Mouse (Mus musculus) forebrain, embryonic 16.5 days (tissue): ENCODE data around the gene Kdelr1. TPM values are rescaled to one million over a fixed set of nuclear protein-coding genes. Genes with fewer than 3 reads are reported as not detected.

Experiments used
- ATAC-seq: fragments of 200-750 bp; cut with Nextera tagmentation; 2 replicates; pipeline ENCODE4 v1.8.0; 2017; ENCODE audit warnings: mild to moderate bottlenecking, moderate library complexity
- H3K27ac ChIP-seq: fragments of 300-500 bp; sonication (generic); 2 replicates; pipeline ENCODE4 v1.5.1; 2014; ENCODE audit warnings: low read length, control low read depth
- H3K27me3 ChIP-seq: fragments of 300-500 bp; sonication (generic); replicated peaks from 2 replicates; pipeline ENCODE4 v1.6.1; 2014; ENCODE audit warnings: low read length; ENCODE audit not compliant: control insufficient read depth, insufficient read depth
- H3K36me3 ChIP-seq: fragments of 300-500 bp; sonication (generic); 2 replicates; pipeline ENCODE4 v1.6.1; 2014; ENCODE audit not compliant: control insufficient read depth, insufficient read depth
- H3K4me1 ChIP-seq: fragments of 300-500 bp; sonication (generic); replicated peaks from 2 replicates; pipeline ENCODE4 v1.6.1; 2014; ENCODE audit warnings: low read length; ENCODE audit not compliant: control insufficient read depth, insufficient read depth
- H3K4me2 ChIP-seq: fragments of 300-500 bp; sonication (generic); 2 replicates; pipeline ENCODE4 v1.6.1; 2014; ENCODE audit warnings: mild to moderate bottlenecking, low read length, control low read depth
- H3K4me3 ChIP-seq: fragments of 300-500 bp; sonication (generic); replicated peaks from 2 replicates; pipeline ENCODE4 v1.5.1; 2014; ENCODE audit warnings: mild to moderate bottlenecking, low read length, control low read depth
- H3K9ac ChIP-seq: fragments of 300-500 bp; sonication (generic); replicated peaks from 2 replicates; pipeline ENCODE4 v1.6.1; 2014; ENCODE audit warnings: low read depth, low read length, control low read depth
- H3K9me3 ChIP-seq: fragments of 300-500 bp; sonication (generic); 2 replicates; pipeline ENCODE4 v1.6.1; 2016; ENCODE audit warnings: low read length; ENCODE audit not compliant: control insufficient read depth
- WGBS: fragments of 180-500 bp; shearing (Covaris S2); extraction: QIAGEN DNeasy Blood & Tissue Kit; methylation state at CpG from one replicate; pipeline ENCODE4 v1.1.7; 2014; 5-methylcytosine and 5-hydroxymethylcytosine counted together
- polyA plus RNA-seq: library from polyadenylated mRNA; unstranded; fragments of >200 nt; fragmentation: Nextera tagmentation; extraction: Ambion mirVana; gene quantifications from 2 replicates; pipeline ENCODE4 v1.2.1, GENCODE M21; 2015

The Kdelr1 gene
- polyA plus RNA-seq, 1 experiment from 2014 or later, result 41.8 TPM

DNA sequence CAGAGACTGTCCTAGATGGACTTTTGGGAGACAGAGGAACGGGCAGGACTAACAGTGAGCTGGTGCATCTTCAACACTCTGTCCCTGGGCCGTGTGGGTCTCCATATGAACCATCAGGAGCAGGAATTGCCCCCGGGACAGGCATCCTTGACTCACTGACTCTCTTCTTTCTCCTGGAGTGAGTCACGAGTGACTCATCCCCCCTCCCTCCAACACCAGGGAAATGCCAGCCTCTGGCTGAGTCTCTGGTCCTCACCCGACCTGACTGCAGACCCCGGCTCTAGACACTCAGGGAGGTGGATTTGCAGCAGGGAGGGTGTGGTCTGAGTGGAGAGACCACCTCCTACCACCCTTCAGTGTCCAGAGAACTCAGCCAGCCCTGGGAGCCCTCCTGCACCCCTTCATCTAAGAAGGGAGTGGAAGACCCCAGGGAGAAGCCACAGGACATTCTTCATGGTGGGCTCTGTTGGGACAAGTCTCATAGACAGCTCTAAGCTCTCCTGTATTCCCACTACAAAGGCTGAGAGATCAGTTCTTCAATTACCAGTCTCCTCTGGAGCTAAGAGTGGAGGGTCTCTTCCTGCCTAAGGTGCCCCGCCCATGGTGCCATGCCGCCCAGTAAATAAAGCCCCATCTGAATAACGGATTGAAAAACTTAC is 48.1 kb downstream of the Kdelr1 start:
- H3K27ac ChIP-seq, result no peak overlapping the region
- no peak overlapping the region for H3K4me2 ChIP-seq
- H3K36me3 ChIP-seq, result no peaks in the 10 kb centered on the region
- H3K9ac ChIP-seq, result no peak overlapping the region
- no peak overlapping the region for H3K4me3 ChIP-seq
- peaks cover 31% of the 10 kb centered on the region for H3K4me1 ChIP-seq
- ATAC-seq, result no peak
- 57% methylated on average over 9 of the region's 9 CpGs for WGBS
- H3K9me3 ChIP-seq, result no peaks in the 10 kb centered on the region
- no peaks in the 10 kb centered on the region for H3K27me3 ChIP-seq

DNA sequence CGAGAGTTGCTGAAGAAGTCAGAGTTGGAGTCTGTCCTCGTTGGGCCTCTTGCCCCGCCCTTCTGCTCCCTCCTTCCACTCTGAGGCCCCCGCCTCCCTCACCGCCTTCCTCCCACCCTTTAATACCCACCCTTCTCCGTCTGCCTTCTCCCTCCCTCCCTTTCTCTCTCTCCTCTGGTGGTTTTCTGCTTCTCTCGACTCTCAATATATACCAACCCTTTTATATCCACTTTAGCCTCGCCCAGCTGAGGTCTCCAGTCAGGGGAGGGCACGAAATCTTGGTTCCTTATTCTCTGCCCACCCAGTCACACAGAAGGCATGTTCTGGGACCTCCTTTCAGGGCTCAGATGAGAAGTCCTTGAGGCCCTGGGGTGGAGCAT is 48.7 kb downstream of the Kdelr1 start, which contains the start of gene Emp3:
TSS of gene Emp3 (minus strand) at position 163 of the 380 bp plus-strand sequence.
- H3K4me3 ChIP-seq, result no peak within 1 kb of the TSS
- no peaks in the 10 kb centered on the region for H3K36me3 ChIP-seq
- H3K9me3 ChIP-seq, result no peaks in the 10 kb centered on the region
- no peak within 1 kb of the TSS for H3K4me2 ChIP-seq
- ATAC-seq, result no peak
- H3K4me1 ChIP-seq, result peaks cover 26% of the 10 kb centered on the region
- no peak within 1 kb of the TSS for H3K27ac ChIP-seq
- H3K9ac ChIP-seq, result no peak within 1 kb of the TSS
- no peaks in the 10 kb centered on the region for H3K27me3 ChIP-seq
- WGBS, result 42% methylated on average over 9 of the region's 9 CpGs

DNA sequence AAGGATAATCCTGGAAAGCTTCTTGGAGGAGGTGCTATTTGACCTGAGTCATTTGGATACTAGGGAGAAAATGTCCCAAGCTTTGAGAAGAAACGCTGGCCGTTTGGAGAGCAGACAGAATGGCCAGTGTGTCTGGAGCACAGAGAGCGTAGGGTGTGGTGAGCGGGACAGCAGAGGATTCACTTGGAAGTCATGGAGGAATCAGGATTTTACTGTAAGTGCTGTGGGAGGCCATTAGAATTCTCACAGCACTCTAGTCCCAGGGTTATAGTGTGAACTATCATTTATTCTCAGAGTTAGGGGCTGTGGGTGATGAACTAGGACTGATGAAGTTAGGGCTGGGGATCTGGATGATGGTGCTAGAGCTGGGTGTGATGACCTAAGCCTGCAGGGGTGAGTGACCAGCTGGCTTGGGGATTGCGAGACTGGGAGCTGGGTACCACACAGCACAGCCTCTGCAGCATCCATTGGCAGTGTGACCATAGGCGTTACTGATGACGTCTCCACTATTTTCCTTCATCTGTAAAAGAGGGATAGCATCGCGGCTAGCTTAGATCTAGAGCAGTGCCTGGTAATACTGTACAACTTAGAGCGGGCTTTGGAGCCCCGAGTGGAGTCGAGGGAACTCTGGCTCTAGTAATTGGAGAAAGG is 49.5 kb downstream of the Kdelr1 start:
- H3K4me1 ChIP-seq, result peaks cover 18% of the 10 kb centered on the region
- no peaks in the 10 kb centered on the region for H3K36me3 ChIP-seq
- no peak for ATAC-seq
- 89% methylated on average over 12 of the region's 12 CpGs for WGBS
- H3K27ac ChIP-seq, result peak overlapping the region; percentile 86; the same call in 1 of the 2 replicates
- H3K9me3 ChIP-seq, result no peaks in the 10 kb centered on the region
- peak overlapping the region; percentile 74 for H3K4me2 ChIP-seq
- H3K9ac ChIP-seq, result peak overlapping the region; percentile 56; the same call in 1 of the 2 replicates
- no peaks in the 10 kb centered on the region for H3K27me3 ChIP-seq
- H3K4me3 ChIP-seq, result no peak overlapping the region

DNA sequence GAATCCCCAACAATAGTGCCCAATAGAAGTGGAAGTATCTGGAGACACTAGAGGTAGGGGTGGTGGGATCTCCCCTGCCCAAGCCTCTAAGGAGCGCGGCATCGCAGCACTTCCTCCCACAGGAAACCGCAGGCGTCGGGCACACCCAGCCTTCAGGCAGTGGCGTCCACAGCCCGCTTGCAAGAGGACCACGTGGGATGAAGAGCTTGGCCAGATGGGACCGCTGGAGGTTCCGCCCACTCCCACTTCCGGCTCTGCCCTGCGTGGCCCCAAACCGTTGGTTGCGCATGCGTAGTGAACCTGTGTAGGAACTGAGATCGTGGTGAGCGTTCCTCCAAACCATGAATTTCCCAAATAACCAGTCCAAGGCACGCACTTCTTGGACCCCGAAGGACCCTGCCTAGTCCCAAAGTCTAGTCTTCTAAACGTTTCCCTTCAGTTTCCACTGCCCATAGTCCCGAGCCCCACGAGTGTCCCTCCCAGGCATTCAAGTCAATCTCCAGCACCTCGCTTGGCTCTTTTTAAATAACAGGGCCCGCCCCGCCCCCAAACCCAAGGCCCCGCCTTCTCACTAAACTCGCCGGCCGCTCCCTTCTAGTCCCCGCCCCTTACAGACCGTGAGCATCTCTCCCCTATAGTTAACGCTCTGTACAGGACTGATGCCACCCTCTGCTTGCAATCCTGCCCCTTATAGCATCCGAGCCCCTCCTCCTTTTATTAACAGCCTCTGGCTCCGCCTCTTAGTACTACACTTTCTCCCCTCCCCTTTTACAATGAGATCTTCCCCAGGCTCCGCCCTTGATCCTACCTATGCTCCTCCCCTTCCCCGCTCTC is 50.6 kb downstream of the Kdelr1 start:
- Histone ChIP-seq H3K27ac (peak overlapping the region; percentile 86), H3K9ac (peak overlapping the region; percentile 56), H3K4me3 (peak overlapping the region; percentile 54), H3K9me3 (no peaks in the 10 kb centered on the region), H3K4me2 (peak overlapping the region; percentile 74), H3K36me3 (no peaks in the 10 kb centered on the region), H3K27me3 (0 out of 2 replicates have a peak, but pooled peaks cover 2% of the 10 kb centered on the region), H3K4me1 (peaks cover 10% of the 10 kb centered on the region)
- peak; percentile 90 for ATAC-seq
- WGBS, result 1% methylated on average over 37 of the region's 37 CpGs

DNA sequence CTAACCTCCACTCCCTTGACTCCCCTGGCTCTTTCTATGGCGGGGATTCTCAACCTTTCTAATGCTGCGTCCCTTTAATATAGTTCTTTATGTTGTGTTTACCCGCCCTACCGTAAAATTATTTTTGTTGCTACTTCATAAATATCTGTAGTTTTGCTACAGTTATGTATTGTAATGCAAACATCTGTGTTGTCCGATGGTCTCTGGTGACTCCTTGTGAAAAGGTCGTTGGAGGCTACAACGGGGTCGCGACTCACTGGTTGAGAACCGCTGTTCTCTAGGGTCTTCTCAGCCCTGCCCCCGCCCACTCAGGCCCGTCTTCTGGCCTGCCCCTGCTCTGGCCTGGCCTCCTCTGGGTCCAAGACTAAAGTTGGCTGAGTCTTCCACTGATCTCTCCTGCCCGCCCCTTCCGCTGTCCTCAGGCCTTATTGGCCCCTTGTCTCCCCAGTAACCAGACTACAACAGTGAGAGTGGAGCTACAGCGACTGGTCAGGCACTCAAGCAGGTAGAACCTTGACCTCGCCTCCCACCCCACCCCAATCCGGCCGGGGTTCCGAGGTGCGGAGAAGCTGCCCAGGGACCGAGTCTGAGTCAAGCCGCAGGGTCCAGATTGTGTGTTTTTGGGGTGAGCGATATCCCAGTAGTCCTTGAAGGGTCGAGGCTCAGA is 51.3 kb downstream of the Kdelr1 start, which contains the start of gene Ccdc114:
TSS of gene Ccdc114 (plus strand) at position 311 of the 667 bp plus-strand sequence.
- 7% methylated on average over 24 of the region's 24 CpGs for WGBS
- Histone ChIP-seq H3K4me2 (peak within 1 kb of the TSS; percentile 74), H3K27me3 (0 out of 2 replicates have a peak, but pooled peaks cover 2% of the 10 kb centered on the region), H3K4me3 (peak within 1 kb of the TSS; percentile 54), H3K9me3 (no peaks in the 10 kb centered on the region), H3K4me1 (peaks cover 10% of the 10 kb centered on the region), H3K36me3 (no peaks in the 10 kb centered on the region), H3K27ac (peak within 1 kb of the TSS; percentile 86), H3K9ac (peak within 1 kb of the TSS; percentile 56)
- ATAC-seq, result peak; percentile 6; the same call in 1 of the 2 replicates

DNA sequence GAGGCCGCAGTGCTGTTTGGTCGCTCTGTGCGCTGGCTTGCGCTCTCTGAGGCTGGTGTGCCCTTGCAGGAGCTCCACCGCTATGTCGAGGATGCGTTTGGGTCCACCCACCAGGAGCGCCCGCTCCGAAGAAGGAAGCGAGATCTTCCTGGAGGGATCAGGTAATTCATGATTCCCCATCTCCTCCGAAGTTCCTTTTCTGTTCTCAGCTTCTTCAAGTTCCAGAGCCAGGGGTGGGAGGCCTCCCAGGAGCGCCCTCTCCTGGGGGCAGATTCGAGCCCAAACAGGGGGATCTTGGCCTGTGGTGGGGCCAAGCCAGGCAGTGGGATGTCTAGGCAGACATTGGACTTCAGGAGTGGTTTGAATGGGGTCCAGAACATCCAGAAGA is 51.9 kb downstream of the Kdelr1 start:
- 12% methylated on average over 14 of the region's 14 CpGs for WGBS
- H3K36me3 ChIP-seq, result no peaks in the 10 kb centered on the region
- H3K27me3 ChIP-seq, result 0 out of 2 replicates have a peak, but pooled peaks cover 2% of the 10 kb centered on the region
- no peak for ATAC-seq
- H3K4me1 ChIP-seq, result peaks cover 10% of the 10 kb centered on the region
- peak overlapping the region; percentile 74 for H3K4me2 ChIP-seq
- H3K9me3 ChIP-seq, result no peaks in the 10 kb centered on the region
- H3K4me3 ChIP-seq, result peak overlapping the region; percentile 10
- no peak overlapping the region for H3K27ac ChIP-seq
- H3K9ac ChIP-seq, result no peak overlapping the region; the same call in 1 of the 2 replicates

DNA sequence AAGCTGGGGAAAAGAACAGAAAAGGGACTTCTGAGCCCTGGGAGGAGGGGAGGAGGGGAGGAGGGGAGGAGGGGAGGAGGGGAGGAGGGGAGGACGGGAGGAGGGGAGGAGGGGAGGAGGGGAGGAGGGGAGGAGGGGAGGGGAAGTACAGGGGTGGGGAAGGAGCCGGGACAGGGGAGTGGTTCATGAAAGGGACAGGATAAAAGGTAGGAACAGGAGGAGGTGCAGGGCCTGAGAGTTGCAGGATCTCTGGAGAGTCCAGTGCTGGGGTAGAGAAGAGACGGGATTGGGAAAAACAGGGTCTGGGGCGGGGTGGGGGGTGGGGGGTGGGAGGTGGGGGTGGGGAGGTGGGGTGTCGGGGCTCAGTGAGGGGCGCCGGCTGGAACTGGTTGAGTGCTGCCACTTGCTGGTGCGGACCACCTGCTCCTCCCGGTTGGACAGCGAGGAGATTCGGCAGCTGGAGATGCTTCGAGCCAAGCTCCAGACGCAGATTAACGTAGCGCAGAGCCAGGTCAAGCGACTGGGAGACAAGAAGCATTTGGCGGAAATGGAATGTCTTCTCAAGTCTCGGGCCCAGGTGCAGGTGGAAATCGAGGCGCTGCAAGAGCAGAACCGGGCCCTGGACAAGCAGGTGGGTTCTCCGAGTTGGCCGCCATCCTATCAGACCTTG is 56.2 kb downstream of the Kdelr1 start:
- H3K4me3 ChIP-seq, result peak overlapping the region; percentile 19; the same call in 1 of the 2 replicates
- 0 out of 2 replicates have a peak, but pooled peaks cover 3% of the 10 kb centered on the region for H3K4me1 ChIP-seq
- 14% methylated on average over 20 of the region's 23 CpGs for WGBS
- H3K27ac ChIP-seq, result no peak overlapping the region
- H3K36me3 ChIP-seq, result no peaks in the 10 kb centered on the region
- H3K4me2 ChIP-seq, result peak overlapping the region; percentile 29; the same call in 1 of the 2 replicates
- H3K9ac ChIP-seq, result no peak overlapping the region
- ATAC-seq, result no peak
- 0 out of 2 replicates have a peak, but pooled peaks cover 2% of the 10 kb centered on the region for H3K9me3 ChIP-seq
- 0 out of 2 replicates have a peak, but pooled peaks cover 2% of the 10 kb centered on the region for H3K27me3 ChIP-seq

DNA sequence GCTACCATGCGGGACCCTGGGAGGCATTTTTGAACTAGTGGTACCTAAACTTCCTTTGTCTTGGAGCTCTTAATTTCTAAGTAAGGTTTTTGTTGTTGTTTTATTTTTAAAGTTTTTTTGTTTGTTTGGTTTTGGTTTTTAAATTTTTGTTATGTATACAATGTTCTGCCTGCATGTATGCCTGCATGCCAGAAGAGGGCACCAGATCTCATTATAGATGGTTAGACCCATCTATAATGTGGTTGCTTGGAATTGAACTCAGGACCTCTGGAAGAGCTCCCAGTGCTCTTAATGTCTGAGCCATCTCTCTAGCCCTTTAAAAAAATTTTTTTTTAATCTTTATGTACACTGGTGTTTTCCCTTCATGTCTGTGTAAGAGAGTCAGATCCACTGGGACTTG is 57.1 kb downstream of the Kdelr1 start:
- 90% methylated on average over 1 of the region's 1 CpGs for WGBS
- Histone ChIP-seq H3K4me3 (no peak overlapping the region), H3K27me3 (0 out of 2 replicates have a peak, but pooled peaks cover 2% of the 10 kb centered on the region), H3K9me3 (0 out of 2 replicates have a peak, but pooled peaks cover 2% of the 10 kb centered on the region), H3K36me3 (no peaks in the 10 kb centered on the region), H3K27ac (no peak overlapping the region), H3K4me1 (no peaks in the 10 kb centered on the region), H3K9ac (no peak overlapping the region), H3K4me2 (no peak overlapping the region)
- ATAC-seq, result no peak
